Mouse (Mus musculus): Measurements from ENCODE around the gene Lclat1. TPM values are rescaled to one million over a fixed set of nuclear protein-coding genes. Genes with fewer than 3 reads are reported as not detected.
A peak's percentile ranks its signal among the peaks of the same experiment; 100 is the strongest.

Lclat1 gene
- polyA plus RNA-seq, 1 experiment: 16.2 TPM

- no peak for TF ChIP-seq POLR2A (IDR thresholded peaks at IDR 0.05; ENCODE audit: borderline replicate concordance, extremely low read depth, insufficient read depth, insufficient read length, poor library complexity, severe bottlenecking)
- TF ChIP-seq CTCF (IDR thresholded peaks at IDR 0.05; ENCODE audit: borderline replicate concordance, extremely low read depth, insufficient read depth, insufficient read length): no peak
- peak; percentile 75 for DNase-seq (ENCODE audit: low read depth)
Measured at GRCm38 (mm10) chr17:73230340-73230989, 122.7 kb downstream of the Lclat1 start.

DNA sequence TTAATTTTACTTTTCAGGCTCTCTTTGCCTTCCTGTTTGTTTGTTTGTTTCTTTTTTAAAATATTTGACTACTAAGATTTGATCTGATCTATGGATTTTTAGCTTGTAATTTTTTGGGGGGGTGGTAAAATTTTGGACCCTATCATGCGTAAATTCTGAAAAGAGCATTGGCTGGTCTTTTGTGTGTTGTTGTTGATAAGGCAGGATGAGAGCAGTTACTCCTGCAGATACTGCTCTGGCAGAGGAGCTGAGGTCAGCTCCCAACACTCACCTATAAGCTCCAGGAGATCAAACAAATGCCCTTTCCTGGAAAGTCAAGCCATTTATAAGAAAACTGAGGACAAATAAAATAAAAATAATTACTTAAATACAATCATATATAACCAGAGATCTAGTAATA, 123.6 kb downstream of the Lclat1 start:
- TF ChIP-seq POLR2A (IDR thresholded peaks at IDR 0.05; ENCODE audit: borderline replicate concordance, extremely low read depth, insufficient read depth, insufficient read length, poor library complexity, severe bottlenecking): no peak
- no peak for TF ChIP-seq CTCF (IDR thresholded peaks at IDR 0.05; ENCODE audit: borderline replicate concordance, extremely low read depth, insufficient read depth, insufficient read length)

GRCm38 (mm10) chr17:73232593-73232992, 124.8 kb downstream of the Lclat1 start:
- no peak for DNase-seq (ENCODE audit: low read depth)
- TF ChIP-seq POLR2A (IDR thresholded peaks at IDR 0.05; ENCODE audit: borderline replicate concordance, extremely low read depth, insufficient read depth, insufficient read length, poor library complexity, severe bottlenecking) (no peak), CTCF (IDR thresholded peaks at IDR 0.05; ENCODE audit: borderline replicate concordance, extremely low read depth, insufficient read depth, insufficient read length) (no peak)

More for the DNA sequence above, 123.6 kb downstream of the Lclat1 start:
- DNase-seq (ENCODE audit: low read depth): no peak

- TF ChIP-seq CTCF (IDR thresholded peaks at IDR 0.05; ENCODE audit: borderline replicate concordance, extremely low read depth, insufficient read depth, insufficient read length) (no peak), POLR2A (IDR thresholded peaks at IDR 0.05; ENCODE audit: borderline replicate concordance, extremely low read depth, insufficient read depth, insufficient read length, poor library complexity, severe bottlenecking) (no peak)
- DNase-seq (ENCODE audit: low read depth): no peak
Measured at GRCm38 (mm10) chr17:73233975-73234374, 126.2 kb downstream of the Lclat1 start.

DNA sequence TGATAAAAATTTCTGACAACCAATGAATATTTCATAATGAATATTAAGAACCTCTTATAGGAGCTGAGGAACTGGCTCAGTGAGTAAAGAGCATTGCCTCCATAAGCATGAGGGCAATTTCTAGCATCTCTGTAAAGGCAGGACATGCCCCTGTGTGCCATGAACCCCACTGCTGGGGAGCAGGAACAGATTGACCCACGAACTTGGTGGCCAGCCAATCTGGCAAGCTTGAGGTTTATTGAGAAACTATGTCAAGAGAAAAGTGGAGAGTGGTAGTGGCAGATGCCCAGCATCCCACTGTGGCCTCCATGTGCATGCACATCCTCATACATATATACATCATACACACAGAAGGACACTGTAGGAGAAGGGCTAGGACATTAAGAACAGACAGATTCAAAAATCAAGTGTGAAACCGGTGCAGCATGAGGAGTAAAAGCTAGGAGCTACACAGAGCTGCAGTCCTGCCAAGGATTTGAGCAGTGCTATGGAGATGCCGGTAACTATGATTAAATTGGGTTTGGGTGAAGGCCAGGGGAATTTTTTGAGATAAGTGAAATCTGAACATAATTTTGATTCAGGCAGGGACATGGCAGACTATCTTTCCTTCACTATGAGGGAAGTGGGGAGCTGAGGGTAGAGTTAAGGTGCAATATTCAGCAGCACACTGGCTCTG, 129.5 kb downstream of the Lclat1 start:
- TF ChIP-seq POLR2A (IDR thresholded peaks at IDR 0.05; ENCODE audit: borderline replicate concordance, extremely low read depth, insufficient read depth, insufficient read length, poor library complexity, severe bottlenecking): no peak
- no peak for TF ChIP-seq CTCF (IDR thresholded peaks at IDR 0.05; ENCODE audit: borderline replicate concordance, extremely low read depth, insufficient read depth, insufficient read length)

DNA sequence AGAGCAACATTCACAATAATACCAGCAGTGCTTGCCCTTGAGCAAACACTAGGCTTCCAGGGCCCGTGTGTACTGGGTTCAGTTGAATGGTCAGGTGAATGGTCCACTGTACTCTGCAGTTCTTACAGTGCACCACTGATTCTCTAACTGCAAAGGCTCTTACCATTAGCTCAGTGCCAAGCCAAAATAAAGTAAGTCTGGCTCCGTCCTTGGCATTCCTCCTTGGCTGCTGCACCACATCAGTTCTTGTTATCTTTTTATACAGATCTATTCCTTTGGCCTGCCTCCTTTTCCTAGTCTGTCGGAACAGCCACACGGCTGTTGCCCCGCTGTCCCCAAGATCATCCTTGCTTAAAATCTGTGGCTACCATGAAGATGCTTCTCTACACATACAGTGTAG, 130.7 kb downstream of the Lclat1 start:
- DNase-seq (ENCODE audit: low read depth): no peak
- TF ChIP-seq CTCF (IDR thresholded peaks at IDR 0.05; ENCODE audit: borderline replicate concordance, extremely low read depth, insufficient read depth, insufficient read length) (no peak), POLR2A (IDR thresholded peaks at IDR 0.05; ENCODE audit: borderline replicate concordance, extremely low read depth, insufficient read depth, insufficient read length, poor library complexity, severe bottlenecking) (no peak)

More for the DNA sequence above, 129.5 kb downstream of the Lclat1 start:
- no peak for DNase-seq (ENCODE audit: low read depth)

DNA sequence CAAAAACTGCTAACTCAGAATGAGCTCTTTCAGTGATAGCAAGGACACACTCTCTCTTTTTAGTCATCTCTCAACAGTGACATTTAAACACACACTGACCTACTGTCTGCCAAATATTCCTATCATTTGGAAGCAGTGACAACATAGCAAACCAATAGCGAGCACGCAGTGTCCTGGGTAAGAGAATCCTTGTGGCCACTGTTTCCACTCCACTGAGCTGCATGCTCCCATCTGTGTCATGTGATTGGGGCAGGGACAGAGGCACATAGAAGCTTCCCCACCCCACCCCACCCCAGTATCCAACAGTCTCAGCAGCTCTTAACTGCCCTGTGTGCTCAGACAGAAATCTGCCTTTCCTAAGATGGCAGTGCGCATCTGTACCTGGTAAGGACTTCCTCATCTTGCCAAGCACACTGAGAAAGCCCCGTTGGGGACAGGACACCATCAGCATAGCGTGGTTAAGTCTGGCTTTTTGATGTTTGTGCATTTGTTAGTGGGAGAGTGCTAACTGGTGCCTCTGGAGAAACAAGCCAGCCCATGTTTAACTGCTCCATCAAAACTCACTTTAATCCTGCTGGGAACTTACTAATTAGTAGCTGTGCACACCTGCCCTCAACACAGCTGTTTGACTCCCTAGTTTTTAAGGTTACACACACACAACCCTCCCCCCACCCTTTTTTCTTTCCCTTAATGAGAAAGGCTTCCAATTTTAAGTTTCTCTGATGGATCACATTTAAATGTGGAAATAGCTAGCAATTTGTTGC, 133.5 kb downstream of the Lclat1 start:
- TF ChIP-seq POLR2A (IDR thresholded peaks at IDR 0.05; ENCODE audit: borderline replicate concordance, extremely low read depth, insufficient read depth, insufficient read length, poor library complexity, severe bottlenecking): no peak
- no peak for TF ChIP-seq CTCF (IDR thresholded peaks at IDR 0.05; ENCODE audit: borderline replicate concordance, extremely low read depth, insufficient read depth, insufficient read length)
- no peak for DNase-seq (ENCODE audit: low read depth)

DNA sequence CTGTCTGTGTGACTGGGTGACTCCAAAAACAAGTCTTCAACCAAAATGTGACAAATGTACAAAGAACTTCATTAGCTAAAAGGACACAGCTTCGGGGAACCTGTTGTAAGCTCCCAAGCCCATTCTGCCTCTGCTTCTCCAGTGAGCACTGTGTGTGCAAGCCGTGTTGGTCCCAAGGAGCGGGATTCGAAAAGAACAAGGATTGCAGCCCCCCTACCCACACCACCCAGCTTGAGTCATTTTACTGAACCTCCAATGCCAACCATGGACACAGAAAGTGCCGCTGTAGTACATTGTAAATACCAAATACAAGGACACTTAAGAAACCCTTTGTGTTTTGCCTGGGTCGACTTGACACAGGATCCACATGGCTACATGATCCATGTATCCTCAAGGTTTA, 135.9 kb downstream of the Lclat1 start:
- DNase-seq (ENCODE audit: low read depth): no peak
- no peak for TF ChIP-seq CTCF (IDR thresholded peaks at IDR 0.05; ENCODE audit: borderline replicate concordance, extremely low read depth, insufficient read depth, insufficient read length)
- TF ChIP-seq POLR2A (IDR thresholded peaks at IDR 0.05; ENCODE audit: borderline replicate concordance, extremely low read depth, insufficient read depth, insufficient read length, poor library complexity, severe bottlenecking): no peak

DNA sequence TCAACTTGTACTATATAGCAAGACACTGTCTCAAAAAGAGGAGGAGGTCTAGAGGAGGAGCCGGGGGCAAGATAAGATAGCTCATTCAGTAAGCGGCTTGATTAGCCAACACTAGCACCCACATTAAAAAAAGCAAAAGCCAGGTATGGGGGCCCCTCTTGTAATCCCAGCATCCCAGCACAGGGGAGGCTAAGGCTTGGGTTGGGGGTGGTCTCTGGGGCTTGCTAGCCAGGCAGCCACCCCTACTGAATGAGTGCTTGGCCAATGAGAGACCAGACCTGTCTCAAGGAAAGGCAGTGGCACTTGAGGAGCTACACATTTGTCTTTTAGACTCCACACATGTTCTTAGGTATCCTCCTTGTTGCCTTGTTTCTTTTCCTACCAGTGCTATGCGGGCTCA, 136.8 kb downstream of the Lclat1 start:
- DNase-seq (ENCODE audit: low read depth): no peak
- TF ChIP-seq POLR2A (IDR thresholded peaks at IDR 0.05; ENCODE audit: borderline replicate concordance, extremely low read depth, insufficient read depth, insufficient read length, poor library complexity, severe bottlenecking): no peak
- TF ChIP-seq CTCF (IDR thresholded peaks at IDR 0.05; ENCODE audit: borderline replicate concordance, extremely low read depth, insufficient read depth, insufficient read length): no peak

- TF ChIP-seq CTCF (IDR thresholded peaks at IDR 0.05; ENCODE audit: borderline replicate concordance, extremely low read depth, insufficient read depth, insufficient read length) (no peak), POLR2A (IDR thresholded peaks at IDR 0.05; ENCODE audit: borderline replicate concordance, extremely low read depth, insufficient read depth, insufficient read length, poor library complexity, severe bottlenecking) (no peak)
- peak; percentile 47 for DNase-seq (ENCODE audit: low read depth)
Measured at GRCm38 (mm10) chr17:73245089-73245684, 137.4 kb downstream of the Lclat1 start.

GRCm38 (mm10) chr17:73246036-73246435, 138.3 kb downstream of the Lclat1 start:
- DNase-seq (ENCODE audit: low read depth): no peak
- TF ChIP-seq CTCF (IDR thresholded peaks at IDR 0.05; ENCODE audit: borderline replicate concordance, extremely low read depth, insufficient read depth, insufficient read length) (no peak), POLR2A (IDR thresholded peaks at IDR 0.05; ENCODE audit: borderline replicate concordance, extremely low read depth, insufficient read depth, insufficient read length, poor library complexity, severe bottlenecking) (no peak)
